33 mouse cellular contexts compared by ENCODE assay signal in genomic region chr2:140439081-140439480, GRCm38 (mm10). TPM values are rescaled to one million over a fixed set of nuclear protein-coding genes. Genes with fewer than 3 reads are reported as not detected.
DNase-seq lines count a peak whose midpoint lies in the region; ATAC-seq and TF ChIP-seq lines count a peak whose summit lies in the region.
"Had no signal": no experiment of that assay in that cellular context is flagged by ENCODE, and none has a peak within 500 bp of the region (broad histone marks: within the 10 kb centered on the region; RNA-seq: fewer than 3 reads in every experiment).

No protein-coding gene starts in this region.

- H3K4me3 ChIP-seq in kidney, embryonic 14.5 days (ENCODE audit: low read length) = no peak overlapping the region
- no peak overlapping the region for H3K4me3 ChIP-seq in liver, adult 2 months (ENCODE audit: insufficient read depth, low read depth, low read length)
- H3K4me3 ChIP-seq in liver, embryonic 11.5 days (ENCODE audit: low read depth, low read length) = no peak overlapping the region
- H3K4me3 ChIP-seq: embryonic facial prominence, embryonic 13.5 days; forebrain, embryonic 10.5 days; forebrain, embryonic 13.5 days; heart, adult 2 months; heart, embryonic 10.5 days; heart, embryonic 13.5 days had no signal

- H3K27me3 ChIP-seq in kidney, embryonic 14.5 days (ENCODE audit: control insufficient read depth, insufficient read depth, low read length) = no peaks in the 10 kb centered on the region
- H3K27me3 ChIP-seq in liver, adult 2 months (ENCODE audit: control insufficient read depth, insufficient read depth, low read length) = no peaks in the 10 kb centered on the region
- no peaks in the 10 kb centered on the region for H3K27me3 ChIP-seq in liver, embryonic 11.5 days (replicated peaks; ENCODE audit: control insufficient read depth, insufficient read depth, low read length)
- H3K27me3 ChIP-seq: CH12.LX; embryonic facial prominence, embryonic 13.5 days; forebrain, embryonic 13.5 days; heart, embryonic 13.5 days had no signal

- H3K36me3 ChIP-seq in kidney, embryonic 14.5 days (ENCODE audit: control insufficient read depth, insufficient read depth, low read length) = no peaks in the 10 kb centered on the region
- no peaks in the 10 kb centered on the region for H3K36me3 ChIP-seq in liver, adult 2 months (ENCODE audit: control insufficient read depth, insufficient read depth, low read length)
- no peaks in the 10 kb centered on the region for H3K36me3 ChIP-seq in liver, embryonic 11.5 days (ENCODE audit: control insufficient read depth, insufficient read depth, low read length)
- H3K36me3 ChIP-seq: embryonic facial prominence, embryonic 13.5 days; forebrain, embryonic 10.5 days; G1E; heart, embryonic 10.5 days; heart, embryonic 13.5 days had no signal

- no peak for TF ChIP-seq POLR2A in liver, adult 2 months (IDR thresholded peaks at IDR 0.05; ENCODE audit: extremely low read depth, insufficient read depth, low read length)

- no peak overlapping the region for H3K9ac ChIP-seq in kidney, embryonic 14.5 days (ENCODE audit: low read depth, low read length)
- H3K9ac ChIP-seq in liver, adult 2 months (ENCODE audit: low read depth, low read length) = no peak overlapping the region
- H3K9ac ChIP-seq in liver, embryonic 11.5 days (ENCODE audit: low read depth, low read length) = no peak overlapping the region
- H3K9ac ChIP-seq: embryonic facial prominence, embryonic 13.5 days; forebrain, embryonic 13.5 days; heart, embryonic 13.5 days; hindbrain, embryonic 14.5 days had no signal

- no peak for TF ChIP-seq CTCF in liver, adult 2 months (IDR thresholded peaks at IDR 0.05; ENCODE audit: low read depth, low read length)

- H3K4me2 ChIP-seq in kidney, embryonic 14.5 days (replicated peaks; ENCODE audit: low read depth, low read length) = no peak overlapping the region
- H3K4me2 ChIP-seq in liver, embryonic 11.5 days = no peak overlapping the region
- H3K4me2 ChIP-seq: embryonic facial prominence, embryonic 13.5 days; forebrain, embryonic 13.5 days; heart, embryonic 13.5 days; hindbrain, embryonic 14.5 days had no signal

- H3K4me1 ChIP-seq in kidney, embryonic 14.5 days (ENCODE audit: control insufficient read depth, insufficient read depth, low read length) = no peaks in the 10 kb centered on the region
- H3K4me1 ChIP-seq in liver, adult 2 months (ENCODE audit: control insufficient read depth, insufficient read depth, low read length) = peaks cover 3% of the 10 kb centered on the region; the same call in 1 of the 2 replicates
- H3K4me1 ChIP-seq in liver, embryonic 11.5 days (replicated peaks; ENCODE audit: control insufficient read depth, insufficient read depth, low read length) = no peaks in the 10 kb centered on the region
- H3K4me1 ChIP-seq: embryonic facial prominence, embryonic 13.5 days; forebrain, embryonic 10.5 days; forebrain, embryonic 13.5 days; heart, embryonic 10.5 days; heart, embryonic 13.5 days had no signal

- H3K9me3 ChIP-seq in kidney, embryonic 14.5 days (ENCODE audit: control insufficient read depth, low read length) = no peaks in the 10 kb centered on the region
- no peaks in the 10 kb centered on the region for H3K9me3 ChIP-seq in liver, embryonic 11.5 days (ENCODE audit: control insufficient read depth, low read length)
- H3K9me3 ChIP-seq: embryonic facial prominence, embryonic 13.5 days; forebrain, embryonic 10.5 days; forebrain, embryonic 13.5 days; G1E; heart, embryonic 10.5 days; heart, embryonic 13.5 days had no signal

- H3K79me2 ChIP-seq in liver, adult 2 months (ENCODE audit: control insufficient read depth, insufficient read depth, low read length) = no peaks in the 10 kb centered on the region

- no peak overlapping the region for H3K27ac ChIP-seq in kidney, embryonic 14.5 days (ENCODE audit: low read depth, low read length)
- no peak overlapping the region for H3K27ac ChIP-seq in liver, adult 2 months (replicated peaks; ENCODE audit: insufficient read depth, low read depth, low read length)
- H3K27ac ChIP-seq in liver, embryonic 11.5 days (ENCODE audit: low read depth, low read length) = no peak overlapping the region
- H3K27ac ChIP-seq: embryonic facial prominence, embryonic 13.5 days; forebrain, embryonic 10.5 days; forebrain, embryonic 13.5 days; heart, adult 2 months; heart, embryonic 10.5 days; heart, embryonic 13.5 days; hindbrain, embryonic 14.5 days had no signal

- 81% methylated on average over 4 of the region's 4 CpGs for WGBS in kidney, embryonic 14.5 days
- WGBS in liver, adult 2 months = 20% methylated on average over 4 of the region's 4 CpGs
- 69% methylated on average over 4 of the region's 4 CpGs for WGBS in liver, embryonic 11.5 days

- DNase-seq in kidney, adult 11 months = peak; percentile 5
- no peak for DNase-seq in kidney, postnatal 4 days
- peak; percentile 2 to 62 for DNase-seq in kidney, adult 8-10 months
- DNase-seq in liver, adult 2 months (ENCODE audit: extremely low read depth, low read depth, low spot score) = peak; percentile 82
- DNase-seq in liver, embryonic 11.5 days (ENCODE audit: low spot score) = no peak
- no peak for DNase-seq in cerebellum, postnatal 10 days
- DNase-seq: adrenal gland, postnatal 10 days; adrenal gland, postnatal 36 days; B cell, adult 2 months; cerebellum, adult 18-20 months; cerebellum, adult 9-10 months; cerebellum, postnatal 25 days; gastrocnemius, postnatal 10 days; gastrocnemius, postnatal 36 days; heart, adult 2 months; heart, postnatal 14 days; heart, postnatal 4 days had no signal

- ATAC-seq in kidney, embryonic 14.5 days (ENCODE audit: low FRiP score, low TSS enrichment) = no peak
- no peak; the same call in 1 of the 2 replicates for ATAC-seq in liver, embryonic 11.5 days (replicated peaks; ENCODE audit: low FRiP score)
- ATAC-seq: forebrain, embryonic 13.5 days; forebrain, embryonic 16.5 days; Patski had no signal

RNA-seq across cellular contexts. Expression of gene Macrod2, which starts 44.0 kb away (rescaled TPM):
- polyA plus RNA-seq in kidney, embryonic 14.5 days (2014; fragmentation: Nextera tagmentation; extraction: Ambion mirVana) = 22.2 and 32.5 TPM in 2 replicates
- total RNA-seq in liver, adult 2 months (2014; rRNA removed) = 2.0 and 3.8 TPM in 2 replicates
- 3.3 and 4.1 TPM in 2 replicates for polyA plus RNA-seq in liver, adult 2 months (2012; rRNA removed)
- 19.9 and 20.6 TPM in 2 replicates for polyA plus RNA-seq in liver, embryonic 11.5 days (2014; fragmentation: Nextera tagmentation; extraction: Ambion mirVana)
- total RNA-seq: CH12.LX had no signal
- polyA plus RNA-seq: G1E had no signal

RNA-seq across cellular contexts. Expression of gene Sel1l2, which starts 49.6 kb away (rescaled TPM):
- polyA plus RNA-seq in kidney, embryonic 14.5 days (2014; fragmentation: Nextera tagmentation; extraction: Ambion mirVana) = not detected in 2 replicates
- total RNA-seq in liver, adult 2 months (2014; rRNA removed) = not detected in 2 replicates
- polyA plus RNA-seq in liver, adult 2 months (2012; rRNA removed) = not detected in 2 replicates
- not detected in 2 replicates for polyA plus RNA-seq in liver, embryonic 11.5 days (2014; fragmentation: Nextera tagmentation; extraction: Ambion mirVana)
- total RNA-seq: adrenal gland, adult 18-20 months; adrenal gland, postnatal 10 days; adrenal gland, postnatal 36 days; CH12.LX; common myeloid progenitor, adult 5-6 weeks; G1E; granulocyte monocyte progenitor cell, adult 5-6 weeks; heart, adult 2 months; heart, postnatal 14 days; heart, postnatal 4 days had no signal
- polyA plus RNA-seq: embryonic facial prominence, embryonic 13.5 days; forebrain, embryonic 10.5 days; forebrain, embryonic 13.5 days; forebrain, embryonic 16.5 days; G1E; heart, adult 2 months; heart, embryonic 10.5 days; heart, embryonic 13.5 days; heart, embryonic 16.5 days; hindbrain, embryonic 11.5 days; hindbrain, embryonic 14.5 days; Patski had no signal

Comparison
In these comparisons a context has a peak if more than half of its experiments do, and no peak if none do; other contexts are left out.
1. DNase-seq: peak in kidney, adult 11 months (single experiment), kidney, adult 8-10 months (2 of 2) and liver, adult 2 months (single experiment); none in kidney, postnatal 4 days (0 of 2), liver, embryonic 11.5 days (single experiment) and cerebellum, postnatal 10 days (0 of 2).